Mouse (Mus musculus) ES-E14 (cell line): ENCODE measurements around the gene Ints12. TPM values are rescaled to one million over a fixed set of nuclear protein-coding genes. Genes with fewer than 3 reads are reported as not detected.

Experiments
- DNase-seq: peaks from one replicate; pipeline ENCODE4 v3.0.0-alpha.2; 2013; ENCODE audit warnings: low read depth, low spot score
- H3K27ac ChIP-seq: 2 replicates; pipeline ENCODE4 v1.5.1; 2012; ENCODE audit warnings: low read depth, mild to moderate bottlenecking, low read length, moderate library complexity, mixed read lengths; ENCODE audit not compliant: poor library complexity, insufficient read depth, severe bottlenecking
- H3K36me3 ChIP-seq: 2 replicates; pipeline ENCODE4 v1.6.1; 2012; ENCODE audit warnings: mild to moderate bottlenecking, low read length, moderate library complexity, mixed read lengths; ENCODE audit not compliant: control insufficient read depth, poor library complexity, insufficient read depth, severe bottlenecking
- H3K4me1 ChIP-seq, 2 experiments: fragments of 150-350 bp in 1 of 2; sonication (generic) in 1 of 2; 2 replicates each; pipeline ENCODE4 v1.6.1; 2012; ENCODE audit warnings: low read length in 2 of 2, mild to moderate bottlenecking in 1 of 2, mixed read lengths in 1 of 2; ENCODE audit not compliant: control insufficient read depth in 2 of 2, insufficient read depth in 2 of 2, poor library complexity in 1 of 2
- H3K4me3 ChIP-seq, 2 experiments: fragments of 150-350 bp in 1 of 2; sonication (generic) in 1 of 2; 2 replicates each; pipeline ENCODE4 v1.5.1; 2012; ENCODE audit warnings: low read length in 2 of 2, low read depth in 1 of 2, mild to moderate bottlenecking in 1 of 2, mixed read lengths in 1 of 2; ENCODE audit not compliant: insufficient read depth in 1 of 2, poor library complexity in 1 of 2, severe bottlenecking in 1 of 2
- H3K9ac ChIP-seq: 2 replicates; pipeline ENCODE4 v1.6.1; 2012; ENCODE audit warnings: low read depth, mild to moderate bottlenecking, low read length, mixed read lengths; ENCODE audit not compliant: poor library complexity, insufficient read depth, severe bottlenecking
- H3K9me3 ChIP-seq: fragments of 150-350 bp; sonication (generic); 2 replicates; pipeline ENCODE4 v1.6.1; 2012; ENCODE audit warnings: low read depth, mild to moderate bottlenecking, low read length; ENCODE audit not compliant: control insufficient read depth, insufficient read depth
- CHD2 ChIP-seq: IDR thresholded peaks from 2 replicates; pipeline ENCODE4 v1.6.1; 2014; ENCODE audit warnings: mild to moderate bottlenecking, low read depth, low read length, inconsistent platforms
- HCFC1 ChIP-seq: IDR thresholded peaks from 2 replicates; pipeline ENCODE4 v1.6.1; 2012; ENCODE audit warnings: low read length, inconsistent platforms, borderline replicate concordance; ENCODE audit not compliant: insufficient read depth
- MAFK ChIP-seq: IDR thresholded peaks from 2 replicates; pipeline ENCODE4 v1.6.1; 2014; ENCODE audit warnings: mild to moderate bottlenecking, low read depth, low read length, inconsistent platforms; ENCODE audit not compliant: insufficient read depth
- ZC3H11A ChIP-seq: IDR thresholded peaks from 2 replicates; pipeline ENCODE4 v1.6.1; 2012; ENCODE audit warnings: low read depth, mild to moderate bottlenecking, inconsistent platforms, low read length, borderline replicate concordance
- ZNF384 ChIP-seq: IDR thresholded peaks from 2 replicates; pipeline ENCODE4 v1.6.1; 2012; ENCODE audit warnings: low read depth, low read length, inconsistent platforms
- in situ Hi-C, 2 experiments: fragments of 600-800 bp; cut with MboI; formaldehyde crosslinking; loops; one replicate each; pipeline ENCODE4 v1.15.1; 2025; ENCODE audit warnings: low sequenced_read_pairs in 2 of 2, inconsistent platforms in 1 of 2; ENCODE audit not compliant: unreplicated experiment in 2 of 2
- total RNA-seq: library from RNA; depleted of rRNA; stranded (reverse); fragments of 300-350 nt; gene quantifications from 2 replicates; pipeline ENCODE4 v1.2.3, GENCODE M21; 2012; rRNA removed

Ints12 gene
- total RNA-seq = 20.9 and 24.3 TPM in 2 replicates

GRCm38 (mm10) chr3:133091664-133092273, at the start of gene Ints12, which contains the start of gene Gstcd:
Gene Ints12 (plus strand): TSS chr3:133091840.
Gene Gstcd (minus strand): TSS chr3:133092033.
- TF ChIP-seq MAFK (no peak), HCFC1 (peak; percentile 89), ZNF384 (no peak), ZC3H11A (no peak), CHD2 (0 out of 2 replicates have a peak, but pooled peaks have one; percentile 57)
- peak; percentile 91 for DNase-seq
- Histone ChIP-seq H3K27ac (peak within 1 kb of the TSS; percentile 92), H3K4me1 (no peaks in the 10 kb centered on the region), H3K36me3 (no peaks in the 10 kb centered on the region; the same call in 1 of the 2 replicates), H3K9me3 (no peaks in the 10 kb centered on the region), H3K4me3 (peak within 1 kb of the TSS; percentile 97 to 99), H3K9ac (peak within 1 kb of the TSS; percentile 99)
- in situ Hi-C loops = no loop called here

GRCm38 (mm10) chr3:133052068-133052467, 39.6 kb upstream of the Ints12 start:
- H3K27ac ChIP-seq = no peak overlapping the region
- no peak for DNase-seq
- TF ChIP-seq HCFC1 = no peak
- no peak for TF ChIP-seq CHD2
- TF ChIP-seq ZNF384 = no peak
- no peak for TF ChIP-seq MAFK
- no peak for TF ChIP-seq ZC3H11A
- H3K4me3 ChIP-seq = no peak overlapping the region
- no peaks in the 10 kb centered on the region for H3K9me3 ChIP-seq
- in situ Hi-C loops = no loop called here
- no peaks in the 10 kb centered on the region for H3K4me1 ChIP-seq
- H3K36me3 ChIP-seq = no peaks in the 10 kb centered on the region
- H3K9ac ChIP-seq = no peak overlapping the region

GRCm38 (mm10) chr3:133075560-133075959, 16.1 kb upstream of the Ints12 start:
- Histone ChIP-seq H3K9me3 (no peaks in the 10 kb centered on the region), H3K27ac (no peak overlapping the region), H3K4me1 (no peaks in the 10 kb centered on the region), H3K36me3 (peaks cover 7% of the 10 kb centered on the region; the same call in 1 of the 2 replicates), H3K9ac (no peak overlapping the region), H3K4me3 (no peak overlapping the region)
- DNase-seq = no peak
- in situ Hi-C loops = no loop called here
- TF ChIP-seq ZC3H11A = no peak
- no peak for TF ChIP-seq HCFC1
- TF ChIP-seq MAFK = no peak
- no peak for TF ChIP-seq CHD2

- peaks cover 0 to 5% of the 10 kb centered on the region in 2 experiments; a peak in 2 of 4 replicates for H3K4me1 ChIP-seq
- H3K36me3 ChIP-seq = peaks cover 18% of the 10 kb centered on the region
- H3K4me3 ChIP-seq = no peak overlapping the region
- in situ Hi-C loops = no loop called here
- TF ChIP-seq MAFK = no peak
- no peak for TF ChIP-seq CHD2
- no peak for TF ChIP-seq ZNF384
- no peak for DNase-seq
- H3K27ac ChIP-seq = no peak overlapping the region
- H3K9me3 ChIP-seq = no peaks in the 10 kb centered on the region
- no peak overlapping the region for H3K9ac ChIP-seq
Measured at GRCm38 (mm10) chr3:133082736-133083135, 8.9 kb upstream of the Ints12 start.

- Histone ChIP-seq H3K9me3 (no peaks in the 10 kb centered on the region), H3K27ac (no peak overlapping the region), H3K9ac (no peak overlapping the region), H3K4me3 (no peak overlapping the region), H3K4me1 (peaks cover 0 to 5% of the 10 kb centered on the region in 2 experiments; a peak in 2 of 4 replicates), H3K36me3 (peaks cover 14% of the 10 kb centered on the region)
- no peak for TF ChIP-seq MAFK
- TF ChIP-seq CHD2 = no peak
- no peak for TF ChIP-seq HCFC1
- no peak for TF ChIP-seq ZC3H11A
- TF ChIP-seq ZNF384 = no peak
- no peak for DNase-seq
- in situ Hi-C loops = no loop called here
Measured at GRCm38 (mm10) chr3:133085858-133086257, 5.8 kb upstream of the Ints12 start.
